In genomic region chr11:55458501-55458900, GRCm38 (mm10) we compare ENCODE assay signal across 27 mouse cellular contexts. TPM values are rescaled to one million over a fixed set of nuclear protein-coding genes. Genes with fewer than 3 reads are reported as not detected.
DNase-seq lines count a peak whose midpoint lies in the region; ATAC-seq and TF ChIP-seq lines count a peak whose summit lies in the region.
"Had no signal": no experiment of that assay in that cellular context is flagged by ENCODE, and none has a peak within 500 bp of the region (broad histone marks: within the 10 kb centered on the region; RNA-seq: fewer than 3 reads in every experiment).

No protein-coding gene starts in this region.

- no peak overlapping the region for H3K4me2 ChIP-seq in midbrain, embryonic 13.5 days (replicated peaks)
- no peak overlapping the region for H3K4me2 ChIP-seq in midbrain, postnatal 0 days (ENCODE audit: low read depth, low read length, poor library complexity, severe bottlenecking)
- H3K4me2 ChIP-seq: forebrain, embryonic 13.5 days; heart, embryonic 12.5 days; hindbrain, embryonic 14.5 days; limb, embryonic 15.5 days; midbrain, embryonic 15.5 days had no signal

- no peak for DNase-seq in gastrocnemius, adult 2 months
- DNase-seq in gastrocnemius, postnatal 14 days, result no peak
- DNase-seq in kidney, postnatal 10 days, result peak; percentile 44
- no peak for DNase-seq in kidney, adult 8-10 months
- DNase-seq in midbrain, postnatal 0 days (ENCODE audit: low spot score), result no peak
- peak; percentile 83 for DNase-seq in yolk sac, embryonic 10.5 days (ENCODE audit: low spot score)
- DNase-seq in layer of hippocampus, adult 9-11 months, result no peak
- DNase-seq: adrenal gland, adult 8-10 months; cerebellum, adult 11 months; cerebellum, adult 9-10 months; cerebellum, postnatal 36 days; gastrocnemius, postnatal 25 days; heart, adult 11 months; heart, postnatal 4 days; thymus, postnatal 4 days had no signal

- peak overlapping the region; percentile 28 for H3K27ac ChIP-seq in gastrocnemius, adult 2 months
- H3K27ac ChIP-seq in midbrain, embryonic 13.5 days, result no peak overlapping the region
- H3K27ac ChIP-seq in midbrain, postnatal 0 days (ENCODE audit: low read depth, low read length), result no peak overlapping the region
- H3K27ac ChIP-seq: forebrain, embryonic 13.5 days; hindbrain, embryonic 14.5 days; limb, embryonic 10.5 days; limb, embryonic 15.5 days; midbrain, embryonic 15.5 days had no signal

- no peak for TF ChIP-seq CTCF in gastrocnemius, adult 2 months (IDR thresholded peaks at IDR 0.05)
- no peak for TF ChIP-seq CTCF in midbrain, postnatal 0 days (IDR thresholded peaks at IDR 0.05)

- no peaks in the 10 kb centered on the region for H3K27me3 ChIP-seq in midbrain, embryonic 13.5 days
- no peaks in the 10 kb centered on the region for H3K27me3 ChIP-seq in midbrain, postnatal 0 days (ENCODE audit: insufficient read depth, low read length)
- H3K27me3 ChIP-seq: CH12.LX; forebrain, embryonic 13.5 days; heart, embryonic 12.5 days; limb, embryonic 15.5 days; lung, embryonic 15.5 days; midbrain, embryonic 15.5 days had no signal

- peaks cover 11% of the 10 kb centered on the region; the same call in 1 of the 2 replicates for H3K36me3 ChIP-seq in midbrain, embryonic 13.5 days
- H3K36me3 ChIP-seq in midbrain, postnatal 0 days (ENCODE audit: insufficient read depth, low read length), result 0 out of 2 replicates have a peak, but pooled peaks cover 3% of the 10 kb centered on the region
- H3K36me3 ChIP-seq: midbrain, embryonic 15.5 days had no signal

- ATAC-seq in midbrain, embryonic 13.5 days, result no peak
- no peak for ATAC-seq in midbrain, postnatal 0 days (ENCODE audit: low FRiP score)
- ATAC-seq: forebrain, embryonic 13.5 days; intestine, postnatal 0 days; midbrain, embryonic 15.5 days had no signal

- H3K4me3 ChIP-seq in gastrocnemius, adult 2 months, result peak overlapping the region; percentile 13; the same call in 1 of the 2 replicates
- H3K4me3 ChIP-seq in midbrain, embryonic 13.5 days (replicated peaks), result no peak overlapping the region
- H3K4me3 ChIP-seq in midbrain, postnatal 0 days (ENCODE audit: low read depth, low read length), result no peak overlapping the region
- H3K4me3 ChIP-seq: forebrain, embryonic 13.5 days; heart, embryonic 12.5 days; limb, embryonic 10.5 days; limb, embryonic 15.5 days; lung, embryonic 15.5 days; midbrain, embryonic 15.5 days had no signal

- H3K9ac ChIP-seq in midbrain, embryonic 13.5 days (replicated peaks), result peak overlapping the region; percentile 23; the same call in 1 of the 2 replicates
- H3K9ac ChIP-seq in midbrain, postnatal 0 days (replicated peaks; ENCODE audit: low read length, poor library complexity, severe bottlenecking), result no peak overlapping the region
- H3K9ac ChIP-seq: forebrain, embryonic 13.5 days; heart, embryonic 12.5 days; hindbrain, embryonic 14.5 days; limb, embryonic 15.5 days; midbrain, embryonic 15.5 days had no signal

- WGBS in midbrain, embryonic 13.5 days, result 57% methylated on average over 4 of the region's 4 CpGs
- 52% methylated on average over 4 of the region's 4 CpGs for WGBS in midbrain, postnatal 0 days

- no peaks in the 10 kb centered on the region for H3K9me3 ChIP-seq in midbrain, embryonic 13.5 days
- no peaks in the 10 kb centered on the region for H3K9me3 ChIP-seq in midbrain, postnatal 0 days (ENCODE audit: low read length)
- H3K9me3 ChIP-seq: forebrain, embryonic 13.5 days; G1E; heart, embryonic 12.5 days; limb, embryonic 10.5 days; limb, embryonic 15.5 days; lung, embryonic 15.5 days; midbrain, embryonic 15.5 days had no signal

- intact Hi-C loops in gastrocnemius, adult 2 months (cut with DNase I), result no loop called here
- intact Hi-C loops in gastrocnemius, postnatal 14 days (cut with DNase I; ENCODE audit: low total_unique reads), result no loop called here

- peaks cover 31% of the 10 kb centered on the region for H3K4me1 ChIP-seq in midbrain, embryonic 13.5 days (replicated peaks)
- H3K4me1 ChIP-seq in midbrain, postnatal 0 days (ENCODE audit: insufficient read depth, low read length), result no peaks in the 10 kb centered on the region

RNA-seq across cellular contexts. Expression of gene Atox1, which starts 2.5 kb away (rescaled TPM):
- 10 to 100 TPM; 41.3 to 45.4 TPM for total RNA-seq in gastrocnemius, adult 2 months (2021)
- total RNA-seq in gastrocnemius, postnatal 14 days (2021), result 10 to 100 TPM; 58.7 to 65.7 TPM
- 258 and 274 TPM in 2 replicates for polyA plus RNA-seq in midbrain, embryonic 13.5 days (2015; fragmentation: Nextera tagmentation; extraction: Ambion mirVana)
- 133 and 147 TPM in 2 replicates for total RNA-seq in midbrain, postnatal 0 days (2014; rRNA removed)
- 235 and 252 TPM in 2 replicates for polyA plus RNA-seq in midbrain, postnatal 0 days (2015; fragmentation: Nextera tagmentation; extraction: Ambion mirVana)

RNA-seq across cellular contexts. Expression of gene G3bp1, which starts 11.0 kb away (rescaled TPM):
- 10 to 100 TPM; 52.5 to 55.5 TPM for total RNA-seq in gastrocnemius, adult 2 months (2021)
- 10 to 100 TPM; 54.8 to 64.9 TPM for total RNA-seq in gastrocnemius, postnatal 14 days (2021)
- polyA plus RNA-seq in midbrain, embryonic 13.5 days (2015; fragmentation: Nextera tagmentation; extraction: Ambion mirVana), result 145 and 147 TPM in 2 replicates
- total RNA-seq in midbrain, postnatal 0 days (2014; rRNA removed), result 59.2 and 63.2 TPM in 2 replicates
- polyA plus RNA-seq in midbrain, postnatal 0 days (2015; fragmentation: Nextera tagmentation; extraction: Ambion mirVana), result 63.5 and 67.4 TPM in 2 replicates

RNA-seq across cellular contexts. Expression of gene Sparc, which starts 35.5 kb away (rescaled TPM):
- 100 to 1,000 TPM; 276 to 473 TPM for total RNA-seq in gastrocnemius, adult 2 months (2021)
- 1,000 to 10,000 TPM; 1,630 to 1,800 TPM for total RNA-seq in gastrocnemius, postnatal 14 days (2021)
- 374 and 417 TPM in 2 replicates for polyA plus RNA-seq in midbrain, embryonic 13.5 days (2015; fragmentation: Nextera tagmentation; extraction: Ambion mirVana)
- 261 and 313 TPM in 2 replicates for total RNA-seq in midbrain, postnatal 0 days (2014; rRNA removed)
- 570 and 625 TPM in 2 replicates for polyA plus RNA-seq in midbrain, postnatal 0 days (2015; fragmentation: Nextera tagmentation; extraction: Ambion mirVana)
- total RNA-seq: megakaryocyte-erythroid progenitor cell, adult 5-6 weeks had no signal
- polyA plus RNA-seq: G1E had no signal

Comparison
In these comparisons a context has a peak if more than half of its experiments do, and no peak if none do; other contexts are left out.
1. DNase-seq: peak in kidney, postnatal 10 days (single experiment) and yolk sac, embryonic 10.5 days (single experiment); none in gastrocnemius, adult 2 months (single experiment), gastrocnemius, postnatal 14 days (single experiment), kidney, adult 8-10 months (0 of 2), midbrain, postnatal 0 days (single experiment) and layer of hippocampus, adult 9-11 months (single experiment).